Mouse (Mus musculus) small intestine, adult 2 months (tissue): Measurements from ENCODE around the gene Tmem30b.

Experiments
- CTCF ChIP-seq: fragments of 200-500 bp; IDR thresholded peaks from 2 replicates; pipeline ENCODE4 v1.5.1; 2012; ENCODE audit warnings: low read depth, mild to moderate bottlenecking, control low read depth, inconsistent platforms, low read length, moderate library complexity, mixed read lengths; ENCODE audit not compliant: insufficient replicate concordance, insufficient read length; ENCODE audit errors: extremely low read depth
- POLR2A ChIP-seq: fragments of 200-500 bp; IDR thresholded peaks from 2 replicates; pipeline ENCODE4 v1.6.1; 2012; ENCODE audit warnings: low read depth, mild to moderate bottlenecking, control low read depth, inconsistent platforms, low read length, moderate library complexity

DNA sequence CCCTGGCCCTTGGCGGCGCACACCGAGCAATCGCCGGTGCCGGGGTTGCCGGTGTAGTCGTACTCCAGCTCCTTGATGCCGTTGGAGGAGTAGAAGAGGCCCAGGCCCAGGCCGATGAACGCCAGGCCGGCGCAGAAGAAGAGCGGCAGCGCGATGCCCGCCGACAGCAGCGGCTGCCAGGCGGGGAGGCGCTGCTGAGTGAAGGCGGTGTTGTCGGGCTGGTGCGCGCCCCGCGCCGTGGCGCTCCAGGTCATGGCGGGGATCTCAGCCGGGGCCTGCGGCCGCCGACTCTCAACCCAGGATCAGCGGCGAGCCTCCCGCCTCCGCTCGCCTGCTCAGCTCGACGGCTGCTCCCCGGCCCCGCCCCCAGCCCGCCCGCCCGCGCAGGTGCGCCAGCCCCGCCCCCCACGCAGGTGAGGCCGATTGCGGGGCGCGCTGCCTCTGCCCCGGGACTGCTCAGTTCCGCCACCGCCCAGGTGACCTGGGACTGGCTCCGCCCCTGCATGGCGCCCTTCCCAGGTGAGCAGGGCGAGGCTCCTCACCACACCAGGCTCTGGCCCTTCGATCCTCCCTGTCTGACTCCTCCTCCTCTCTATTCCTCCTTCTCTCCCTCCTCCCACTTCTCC lies at the start of gene Tmem30b:
- TF ChIP-seq CTCF = no peak
- peak; percentile 58; the same call in 1 of the 2 replicates for TF ChIP-seq POLR2A
